Mouse (Mus musculus): ENCODE measurements around the gene Tmem259.

GRCm38 (mm10) chr10:80015583-80015982, 31.5 kb upstream of the Tmem259 start:
- TF ChIP-seq POLR2A (IDR thresholded peaks at IDR 0.05; ENCODE audit: low read depth, low read length) (no peak), CTCF (conservative IDR thresholded peaks at IDR 0.05; ENCODE audit: insufficient read depth, insufficient read length, low read depth, low read length) (no peak)
